Mouse (Mus musculus): ENCODE results near the gene Gm17334. TPM values are rescaled to one million over a fixed set of nuclear protein-coding genes. Genes with fewer than 3 reads are reported as not detected.

Gene Gm17334
- polyA plus RNA-seq, 1 experiment from 2014 or later, result 0.24 TPM

- Histone ChIP-seq H3K27me3 (replicated peaks; ENCODE audit: control insufficient read depth, insufficient read depth, low read length) (no peaks in the 10 kb centered on the region), H3K27ac (ENCODE audit: low read length) (no peak overlapping the region), H3K9ac (replicated peaks; ENCODE audit: low read depth, low read length) (no peak overlapping the region), H3K4me1 (replicated peaks; ENCODE audit: control insufficient read depth, insufficient read depth, low read length) (no peaks in the 10 kb centered on the region), H3K36me3 (ENCODE audit: control insufficient read depth, insufficient read depth) (no peaks in the 10 kb centered on the region), H3K4me2 (ENCODE audit: low read length) (no peak overlapping the region), H3K4me3 (replicated peaks; ENCODE audit: low read length) (no peak overlapping the region), H3K9me3 (ENCODE audit: control insufficient read depth, low read length) (no peaks in the 10 kb centered on the region)
- WGBS, result 86% methylated on average over 13 of the region's 13 CpGs
- no peak for ATAC-seq
Observed at GRCm38 (mm10) chr11:53786058-53787031, 13.4 kb upstream of the Gm17334 start.

GRCm38 (mm10) chr11:53785311-53785936 is 12.4 kb upstream of the Gm17334 start:
- ATAC-seq, result no peak

GRCm38 (mm10) chr11:53783288-53783687 is 10.3 kb upstream of the Gm17334 start:
- Histone ChIP-seq H3K9me3 (ENCODE audit: control insufficient read depth, low read length) (no peaks in the 10 kb centered on the region), H3K4me3 (replicated peaks; ENCODE audit: low read length) (no peak overlapping the region)
- no peak for ATAC-seq

More at GRCm38 (mm10) chr11:53785311-53785936, 12.4 kb upstream of the Gm17334 start:
- H3K27me3 ChIP-seq (replicated peaks; ENCODE audit: control insufficient read depth, insufficient read depth, low read length), result no peaks in the 10 kb centered on the region
- H3K36me3 ChIP-seq (ENCODE audit: control insufficient read depth, insufficient read depth), result no peaks in the 10 kb centered on the region
- no peak overlapping the region for H3K27ac ChIP-seq (ENCODE audit: low read length)
- no peaks in the 10 kb centered on the region for H3K9me3 ChIP-seq (ENCODE audit: control insufficient read depth, low read length)
- no peak overlapping the region for H3K9ac ChIP-seq (replicated peaks; ENCODE audit: low read depth, low read length)
- no peak overlapping the region for H3K4me2 ChIP-seq (ENCODE audit: low read length)
- no peak overlapping the region for H3K4me3 ChIP-seq (replicated peaks; ENCODE audit: low read length)
- 84% methylated on average over 3 of the region's 3 CpGs for WGBS
- H3K4me1 ChIP-seq (replicated peaks; ENCODE audit: control insufficient read depth, insufficient read depth, low read length), result no peaks in the 10 kb centered on the region

GRCm38 (mm10) chr11:53781964-53782363 is 9.0 kb upstream of the Gm17334 start:
- ATAC-seq, result no peak
- H3K9ac ChIP-seq (replicated peaks; ENCODE audit: low read depth, low read length), result no peak overlapping the region
- no peaks in the 10 kb centered on the region for H3K27me3 ChIP-seq (replicated peaks; ENCODE audit: control insufficient read depth, insufficient read depth, low read length)
- no peaks in the 10 kb centered on the region for H3K9me3 ChIP-seq (ENCODE audit: control insufficient read depth, low read length)
- H3K4me2 ChIP-seq (ENCODE audit: low read length), result no peak overlapping the region
- no peak overlapping the region for H3K4me3 ChIP-seq (replicated peaks; ENCODE audit: low read length)
- WGBS, result 96% methylated on average over 7 of the region's 7 CpGs
- H3K27ac ChIP-seq (ENCODE audit: low read length), result no peak overlapping the region
- H3K36me3 ChIP-seq (ENCODE audit: control insufficient read depth, insufficient read depth), result no peaks in the 10 kb centered on the region
- no peaks in the 10 kb centered on the region for H3K4me1 ChIP-seq (replicated peaks; ENCODE audit: control insufficient read depth, insufficient read depth, low read length)

More at GRCm38 (mm10) chr11:53783288-53783687, 10.3 kb upstream of the Gm17334 start:
- no peaks in the 10 kb centered on the region for H3K4me1 ChIP-seq (replicated peaks; ENCODE audit: control insufficient read depth, insufficient read depth, low read length)
- H3K9ac ChIP-seq (replicated peaks; ENCODE audit: low read depth, low read length), result no peak overlapping the region
- H3K27me3 ChIP-seq (replicated peaks; ENCODE audit: control insufficient read depth, insufficient read depth, low read length), result no peaks in the 10 kb centered on the region
- no peak overlapping the region for H3K27ac ChIP-seq (ENCODE audit: low read length)
- 90% methylated on average over 9 of the region's 9 CpGs for WGBS
- H3K4me2 ChIP-seq (ENCODE audit: low read length), result no peak overlapping the region
- no peaks in the 10 kb centered on the region for H3K36me3 ChIP-seq (ENCODE audit: control insufficient read depth, insufficient read depth)

GRCm38 (mm10) chr11:53781201-53781775 is 8.3 kb upstream of the Gm17334 start:
- no peaks in the 10 kb centered on the region for H3K36me3 ChIP-seq (ENCODE audit: control insufficient read depth, insufficient read depth)
- H3K27me3 ChIP-seq (replicated peaks; ENCODE audit: control insufficient read depth, insufficient read depth, low read length), result no peaks in the 10 kb centered on the region
- H3K9ac ChIP-seq (replicated peaks; ENCODE audit: low read depth, low read length), result no peak overlapping the region
- no peak for ATAC-seq
- H3K9me3 ChIP-seq (ENCODE audit: control insufficient read depth, low read length), result no peaks in the 10 kb centered on the region
- no peaks in the 10 kb centered on the region for H3K4me1 ChIP-seq (replicated peaks; ENCODE audit: control insufficient read depth, insufficient read depth, low read length)
- no peak overlapping the region for H3K4me2 ChIP-seq (ENCODE audit: low read length)
- no peak overlapping the region for H3K4me3 ChIP-seq (replicated peaks; ENCODE audit: low read length)
- 88% methylated on average over 4 of the region's 4 CpGs for WGBS
- no peak overlapping the region for H3K27ac ChIP-seq (ENCODE audit: low read length)

- WGBS, result 65% methylated on average over 3 of the region's 3 CpGs
- no peak overlapping the region for H3K4me2 ChIP-seq (ENCODE audit: low read length)
- no peak overlapping the region for H3K9ac ChIP-seq (replicated peaks; ENCODE audit: low read depth, low read length)
- no peak overlapping the region for H3K4me3 ChIP-seq (replicated peaks; ENCODE audit: low read length)
- no peak for ATAC-seq
- no peaks in the 10 kb centered on the region for H3K36me3 ChIP-seq (ENCODE audit: control insufficient read depth, insufficient read depth)
- H3K9me3 ChIP-seq (ENCODE audit: control insufficient read depth, low read length), result no peaks in the 10 kb centered on the region
- no peaks in the 10 kb centered on the region for H3K27me3 ChIP-seq (replicated peaks; ENCODE audit: control insufficient read depth, insufficient read depth, low read length)
- H3K27ac ChIP-seq (ENCODE audit: low read length), result no peak overlapping the region
- no peaks in the 10 kb centered on the region for H3K4me1 ChIP-seq (replicated peaks; ENCODE audit: control insufficient read depth, insufficient read depth, low read length)
Observed at GRCm38 (mm10) chr11:53780262-53780661, 7.3 kb upstream of the Gm17334 start.

- no peaks in the 10 kb centered on the region for H3K9me3 ChIP-seq (ENCODE audit: control insufficient read depth, low read length)
- no peak overlapping the region for H3K9ac ChIP-seq (replicated peaks; ENCODE audit: low read depth, low read length)
Observed at GRCm38 (mm10) chr11:53779808-53780207, 6.8 kb upstream of the Gm17334 start.

GRCm38 (mm10) chr11:53778455-53778854 is 5.5 kb upstream of the Gm17334 start:
- WGBS, result 87% methylated on average over 5 of the region's 5 CpGs
- no peaks in the 10 kb centered on the region for H3K27me3 ChIP-seq (replicated peaks; ENCODE audit: control insufficient read depth, insufficient read depth, low read length)
- no peaks in the 10 kb centered on the region for H3K36me3 ChIP-seq (ENCODE audit: control insufficient read depth, insufficient read depth)
- no peak overlapping the region for H3K4me3 ChIP-seq (replicated peaks; ENCODE audit: low read length)
- no peaks in the 10 kb centered on the region for H3K4me1 ChIP-seq (replicated peaks; ENCODE audit: control insufficient read depth, insufficient read depth, low read length)
- no peaks in the 10 kb centered on the region for H3K9me3 ChIP-seq (ENCODE audit: control insufficient read depth, low read length)
- no peak overlapping the region for H3K27ac ChIP-seq (ENCODE audit: low read length)
- ATAC-seq, result no peak
- no peak overlapping the region for H3K4me2 ChIP-seq (ENCODE audit: low read length)
- H3K9ac ChIP-seq (replicated peaks; ENCODE audit: low read depth, low read length), result no peak overlapping the region

More at GRCm38 (mm10) chr11:53779808-53780207, 6.8 kb upstream of the Gm17334 start:
- Histone ChIP-seq H3K4me2 (ENCODE audit: low read length) (no peak overlapping the region), H3K4me3 (replicated peaks; ENCODE audit: low read length) (no peak overlapping the region), H3K27me3 (replicated peaks; ENCODE audit: control insufficient read depth, insufficient read depth, low read length) (no peaks in the 10 kb centered on the region), H3K36me3 (ENCODE audit: control insufficient read depth, insufficient read depth) (no peaks in the 10 kb centered on the region), H3K27ac (ENCODE audit: low read length) (no peak overlapping the region), H3K4me1 (replicated peaks; ENCODE audit: control insufficient read depth, insufficient read depth, low read length) (no peaks in the 10 kb centered on the region)
- no peak for ATAC-seq
- WGBS, result 84% methylated on average over 2 of the region's 2 CpGs

GRCm38 (mm10) chr11:53777736-53778135 is 4.7 kb upstream of the Gm17334 start:
- ATAC-seq, result no peak
- no peaks in the 10 kb centered on the region for H3K36me3 ChIP-seq (ENCODE audit: control insufficient read depth, insufficient read depth)
- no peak overlapping the region for H3K4me3 ChIP-seq (replicated peaks; ENCODE audit: low read length)
- no peak overlapping the region for H3K27ac ChIP-seq (ENCODE audit: low read length)
- no peak overlapping the region for H3K9ac ChIP-seq (replicated peaks; ENCODE audit: low read depth, low read length)
- WGBS, result 80% methylated on average over 5 of the region's 5 CpGs
- no peak overlapping the region for H3K4me2 ChIP-seq (ENCODE audit: low read length)
- no peaks in the 10 kb centered on the region for H3K4me1 ChIP-seq (replicated peaks; ENCODE audit: control insufficient read depth, insufficient read depth, low read length)
- no peaks in the 10 kb centered on the region for H3K9me3 ChIP-seq (ENCODE audit: control insufficient read depth, low read length)
- H3K27me3 ChIP-seq (replicated peaks; ENCODE audit: control insufficient read depth, insufficient read depth, low read length), result no peaks in the 10 kb centered on the region

All from forebrain, embryonic 16.5 days (tissue).